Mouse (Mus musculus) limb, embryonic 13.5 days (tissue): Measurements from ENCODE around the gene Nfib. TPM values are rescaled to one million over a fixed set of nuclear protein-coding genes. Genes with fewer than 3 reads are reported as not detected.

ENCODE experiments used
- ATAC-seq: fragments of 200-750 bp; cut with Nextera tagmentation; 2 replicates; pipeline ENCODE4 v1.8.0; 2017; ENCODE audit warnings: low read depth, moderate number of reproducible peaks, moderate TSS enrichment; ENCODE audit not compliant: low FRiP score
- H3K27ac ChIP-seq: fragments of 300-500 bp; sonication (generic); 2 replicates; pipeline ENCODE4 v1.5.1; 2015; ENCODE audit warnings: inconsistent platforms, mild to moderate bottlenecking, moderate library complexity
- H3K27me3 ChIP-seq: fragments of 300-500 bp; sonication (generic); 2 replicates; pipeline ENCODE4 v1.6.1; 2015; ENCODE audit warnings: mild to moderate bottlenecking, inconsistent platforms
- H3K36me3 ChIP-seq: fragments of 300-500 bp; sonication (generic); 2 replicates; pipeline ENCODE4 v1.6.1; 2015; ENCODE audit warnings: inconsistent platforms, mild to moderate bottlenecking, moderate library complexity
- H3K4me1 ChIP-seq: fragments of 300-500 bp; sonication (generic); 2 replicates; pipeline ENCODE4 v1.6.1; 2015; ENCODE audit warnings: inconsistent platforms
- H3K4me2 ChIP-seq: fragments of 300-500 bp; sonication (generic); replicated peaks from 2 replicates; pipeline ENCODE4 v1.6.1; 2015; ENCODE audit warnings: inconsistent platforms, mild to moderate bottlenecking, moderate library complexity
- H3K4me3 ChIP-seq: fragments of 300-500 bp; sonication (generic); 2 replicates; pipeline ENCODE4 v1.5.1; 2015; ENCODE audit warnings: moderate library complexity, mild to moderate bottlenecking, inconsistent platforms
- H3K9ac ChIP-seq: fragments of 300-500 bp; sonication (generic); 2 replicates; pipeline ENCODE4 v1.6.1; 2015; ENCODE audit warnings: mild to moderate bottlenecking, inconsistent platforms
- H3K9me3 ChIP-seq: fragments of 300-500 bp; sonication (generic); 2 replicates; pipeline ENCODE4 v1.6.1; 2016; ENCODE audit warnings: inconsistent platforms
- WGBS: fragments of 180-500 bp; shearing (Covaris S2); methylation state at CpG from one replicate; pipeline ENCODE4 v1.1.7; 2015; 5-methylcytosine and 5-hydroxymethylcytosine counted together
- polyA plus RNA-seq: library from polyadenylated mRNA; unstranded; fragments of >200 nt; fragmentation: Nextera tagmentation; extraction: Ambion mirVana; gene quantifications from 2 replicates; pipeline ENCODE4 v1.2.1, GENCODE M21; 2015

Gene Nfib
- polyA plus RNA-seq, 1 experiment from 2014 or later: 121 TPM

DNA sequence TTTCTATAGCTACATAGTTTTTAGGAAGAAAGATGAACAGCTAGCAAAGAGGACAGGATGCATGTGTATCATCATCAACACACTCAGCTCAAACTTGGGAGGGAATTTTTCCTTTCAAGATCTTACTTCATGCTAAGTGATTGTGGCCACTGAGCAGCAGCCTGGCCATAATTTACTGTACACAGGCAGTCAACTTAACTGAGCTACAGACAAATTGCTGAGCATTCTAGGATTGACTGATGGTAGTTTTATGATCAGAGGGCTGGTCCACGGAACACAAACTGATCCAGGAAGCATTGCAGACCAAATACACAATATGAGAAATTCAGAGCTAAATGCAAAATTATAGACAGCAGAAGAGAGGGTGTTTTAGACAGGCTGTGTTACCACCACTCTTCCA lies 191.2 kb downstream of the Nfib start:
- H3K36me3 ChIP-seq: no peaks in the 10 kb centered on the region
- H3K27ac ChIP-seq: no peak overlapping the region
- H3K27me3 ChIP-seq: no peaks in the 10 kb centered on the region
- 39% methylated on average over 1 of the region's 1 CpGs for WGBS
- H3K4me1 ChIP-seq: peaks cover 33% of the 10 kb centered on the region
- no peak overlapping the region for H3K4me2 ChIP-seq
- H3K9me3 ChIP-seq: no peaks in the 10 kb centered on the region
- ATAC-seq: no peak
- no peak overlapping the region for H3K4me3 ChIP-seq
- no peak overlapping the region for H3K9ac ChIP-seq

DNA sequence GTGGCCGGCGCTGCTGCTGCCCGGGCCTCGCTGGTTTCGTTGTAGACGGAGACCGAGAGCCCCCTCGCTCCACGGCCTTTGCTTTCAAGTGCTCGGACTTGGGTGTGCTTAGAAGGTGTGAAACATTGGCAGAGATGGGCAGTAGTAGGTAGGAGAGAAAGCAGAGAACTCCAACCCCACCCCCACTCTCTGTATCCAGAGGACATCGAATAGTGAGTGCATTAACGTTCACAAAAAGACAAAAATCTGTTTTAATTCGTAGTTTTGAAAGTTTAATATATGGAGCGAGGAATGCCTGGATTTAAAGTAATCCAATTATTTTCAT lies 192.2 kb downstream of the Nfib start:
- Histone ChIP-seq H3K27ac (peak overlapping the region; percentile 94; the same call in 1 of the 2 replicates), H3K4me1 (peaks cover 43% of the 10 kb centered on the region), H3K27me3 (no peaks in the 10 kb centered on the region), H3K9me3 (no peaks in the 10 kb centered on the region), H3K4me3 (peak overlapping the region; percentile 49), H3K36me3 (no peaks in the 10 kb centered on the region), H3K9ac (peak overlapping the region; percentile 69), H3K4me2 (peak overlapping the region; percentile 82)
- 2% methylated on average over 14 of the region's 14 CpGs for WGBS
- no peak; the same call in 1 of the 2 replicates for ATAC-seq

DNA sequence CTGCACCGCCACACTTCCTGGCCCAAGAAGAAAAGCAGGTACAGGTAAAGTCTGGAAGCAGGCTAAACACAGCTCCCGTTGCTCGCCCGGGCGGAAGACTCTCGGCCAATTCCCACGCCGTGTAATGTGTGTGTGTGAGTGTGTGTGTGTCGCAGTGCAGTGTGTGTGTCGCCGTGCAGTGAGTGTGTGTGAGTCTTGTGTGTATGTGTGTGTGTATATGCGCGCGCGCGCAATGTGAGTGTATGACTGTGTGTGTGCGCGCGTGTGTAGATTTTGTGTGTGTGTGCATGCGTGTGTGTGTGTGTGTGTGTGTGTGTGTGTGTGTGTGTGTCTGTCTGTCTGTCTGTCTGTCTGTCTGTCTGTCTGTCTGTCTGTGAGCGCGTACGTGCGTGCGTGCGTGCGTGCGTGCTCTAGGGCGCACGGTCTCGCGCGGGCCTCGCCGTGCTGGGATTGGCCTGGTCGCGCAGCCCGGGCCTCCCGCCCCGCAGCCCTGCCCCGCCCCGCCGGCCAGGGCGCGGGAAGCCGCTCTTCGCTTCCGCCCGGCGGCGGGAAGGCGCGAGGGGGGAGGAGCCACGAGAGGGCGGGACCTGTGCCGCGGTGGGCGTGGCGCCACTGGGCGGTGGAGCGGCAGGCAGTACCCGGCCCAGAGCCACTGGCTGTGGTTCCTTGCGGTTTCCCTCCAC lies 192.7 kb downstream of the Nfib start:
- under 1% methylated on average over 46 of the region's 63 CpGs for WGBS

DNA sequence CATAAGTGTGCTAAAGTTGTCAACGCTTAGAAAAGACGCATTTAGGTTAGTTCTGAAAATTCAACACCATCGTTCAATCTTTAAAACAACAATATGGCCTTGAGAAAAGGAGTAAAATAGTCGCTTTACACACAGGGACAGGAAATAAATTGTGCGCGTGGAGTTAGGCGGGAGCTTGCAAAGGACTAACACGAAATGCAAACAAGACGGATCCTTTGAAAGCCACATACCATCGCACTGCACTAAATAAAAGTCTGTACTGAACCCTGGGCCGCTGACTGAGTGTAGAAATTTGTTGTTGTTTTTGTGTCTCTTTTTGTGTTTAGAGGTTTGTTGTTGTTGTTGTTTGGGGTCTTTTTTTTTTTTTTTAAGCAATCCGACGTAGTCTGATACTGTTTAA lies 193.2 kb downstream of the Nfib start:
- H3K4me3 ChIP-seq: peak overlapping the region; percentile 49
- no peaks in the 10 kb centered on the region for H3K36me3 ChIP-seq
- no peaks in the 10 kb centered on the region for H3K9me3 ChIP-seq
- WGBS: 1% methylated on average over 13 of the region's 13 CpGs
- H3K27ac ChIP-seq: peak overlapping the region; percentile 94
- peak overlapping the region; percentile 73 for H3K9ac ChIP-seq
- H3K27me3 ChIP-seq: no peaks in the 10 kb centered on the region
- no peak for ATAC-seq
- peaks cover 53% of the 10 kb centered on the region for H3K4me1 ChIP-seq
- H3K4me2 ChIP-seq: peak overlapping the region; percentile 82

More for the DNA sequence above, 192.7 kb downstream of the Nfib start:
- no peaks in the 10 kb centered on the region for H3K36me3 ChIP-seq
- peak overlapping the region; percentile 49 for H3K4me3 ChIP-seq
- H3K27ac ChIP-seq: peak overlapping the region; percentile 94
- H3K9me3 ChIP-seq: no peaks in the 10 kb centered on the region
- peak overlapping the region; percentile 73 for H3K9ac ChIP-seq
- H3K27me3 ChIP-seq: no peaks in the 10 kb centered on the region
- H3K4me2 ChIP-seq: peak overlapping the region; percentile 82
- peaks cover 48% of the 10 kb centered on the region for H3K4me1 ChIP-seq
- peak; percentile 98 for ATAC-seq

DNA sequence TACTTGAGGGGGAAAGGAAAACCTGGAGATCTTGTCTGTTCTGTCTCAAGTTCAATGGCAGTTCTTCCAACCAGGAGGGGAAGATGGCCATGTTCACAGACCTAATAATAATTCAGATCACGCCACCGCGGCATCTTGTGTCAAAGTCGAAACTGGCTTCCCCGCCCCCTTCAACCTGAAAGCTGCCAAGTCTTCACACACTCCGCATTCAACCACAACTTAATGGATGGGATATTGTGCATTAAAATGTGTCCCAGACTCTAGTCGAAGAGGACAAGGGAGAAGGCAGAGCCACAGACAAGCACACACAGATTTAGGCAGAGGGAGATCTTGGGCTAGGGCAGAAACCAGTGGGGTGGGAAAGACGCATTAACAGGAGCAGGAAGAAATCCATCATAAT lies 194.0 kb downstream of the Nfib start:
- Histone ChIP-seq H3K9me3 (no peaks in the 10 kb centered on the region), H3K27ac (peak overlapping the region; percentile 94), H3K27me3 (no peaks in the 10 kb centered on the region), H3K4me3 (peak overlapping the region; percentile 49), H3K36me3 (no peaks in the 10 kb centered on the region), H3K9ac (peak overlapping the region; percentile 73), H3K4me2 (peak overlapping the region; percentile 82), H3K4me1 (peaks cover 52% of the 10 kb centered on the region)
- no peak for ATAC-seq
- WGBS: under 1% methylated on average over 8 of the region's 8 CpGs

DNA sequence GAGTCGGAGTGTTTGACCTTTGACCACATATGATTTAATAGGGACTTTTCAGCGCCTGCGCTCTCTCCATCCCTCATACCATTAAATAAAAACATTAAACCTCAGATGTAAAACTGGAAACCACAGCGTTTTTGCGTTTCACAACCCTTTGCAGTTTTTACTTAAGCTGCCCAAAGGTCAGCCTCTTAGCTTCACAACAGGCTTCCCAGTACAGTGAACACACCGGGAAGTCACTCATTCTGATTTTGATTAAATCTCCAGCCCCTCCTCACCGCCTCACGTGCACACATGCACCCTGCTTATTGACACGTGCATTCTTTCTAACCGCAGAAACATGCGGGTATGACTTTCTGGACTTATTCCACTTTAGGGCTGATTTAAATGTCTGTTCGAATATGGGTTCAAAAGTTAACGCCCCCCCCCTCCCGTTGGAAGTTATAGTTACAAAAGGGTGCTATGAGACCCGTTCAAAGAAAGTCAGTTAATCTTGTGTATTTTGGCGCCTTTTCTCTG lies 194.5 kb downstream of the Nfib start:
- 2% methylated on average over 16 of the region's 16 CpGs for WGBS
- peaks cover 49% of the 10 kb centered on the region for H3K4me1 ChIP-seq
- H3K36me3 ChIP-seq: no peaks in the 10 kb centered on the region
- no peaks in the 10 kb centered on the region for H3K9me3 ChIP-seq
- H3K27me3 ChIP-seq: no peaks in the 10 kb centered on the region
- H3K4me3 ChIP-seq: peak overlapping the region; percentile 49
- H3K27ac ChIP-seq: peak overlapping the region; percentile 94
- peak overlapping the region; percentile 73 for H3K9ac ChIP-seq
- no peak for ATAC-seq
- peak overlapping the region; percentile 82 for H3K4me2 ChIP-seq

DNA sequence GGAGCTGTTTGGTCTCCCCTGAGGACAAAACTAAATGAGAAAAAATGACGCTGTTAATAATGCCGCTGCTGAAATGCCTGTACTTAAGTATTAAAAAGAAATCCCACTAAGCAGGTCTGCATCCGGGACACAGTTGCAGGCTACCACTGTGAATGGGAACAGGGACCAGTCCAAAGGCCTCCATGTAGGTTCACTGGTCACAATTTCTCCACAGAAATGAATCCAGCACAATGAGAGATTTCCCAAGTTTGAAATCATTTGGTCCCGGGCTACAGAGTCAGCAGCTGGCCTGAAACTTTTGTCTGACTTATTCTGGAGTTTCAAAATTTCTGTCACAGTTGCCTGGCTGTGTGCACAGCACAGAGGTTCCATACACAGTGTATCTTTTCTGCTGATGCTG lies 195.8 kb downstream of the Nfib start:
- no peak for ATAC-seq
- H3K4me2 ChIP-seq: peak overlapping the region; percentile 87
- no peaks in the 10 kb centered on the region for H3K27me3 ChIP-seq
- H3K27ac ChIP-seq: peak overlapping the region; percentile 77
- H3K9ac ChIP-seq: peak overlapping the region; percentile 100; the same call in 1 of the 2 replicates
- 12% methylated on average over 4 of the region's 4 CpGs for WGBS
- peaks cover 49% of the 10 kb centered on the region for H3K4me1 ChIP-seq
- peak overlapping the region; percentile 13; the same call in 1 of the 2 replicates for H3K4me3 ChIP-seq
- no peaks in the 10 kb centered on the region for H3K9me3 ChIP-seq
- no peaks in the 10 kb centered on the region for H3K36me3 ChIP-seq

DNA sequence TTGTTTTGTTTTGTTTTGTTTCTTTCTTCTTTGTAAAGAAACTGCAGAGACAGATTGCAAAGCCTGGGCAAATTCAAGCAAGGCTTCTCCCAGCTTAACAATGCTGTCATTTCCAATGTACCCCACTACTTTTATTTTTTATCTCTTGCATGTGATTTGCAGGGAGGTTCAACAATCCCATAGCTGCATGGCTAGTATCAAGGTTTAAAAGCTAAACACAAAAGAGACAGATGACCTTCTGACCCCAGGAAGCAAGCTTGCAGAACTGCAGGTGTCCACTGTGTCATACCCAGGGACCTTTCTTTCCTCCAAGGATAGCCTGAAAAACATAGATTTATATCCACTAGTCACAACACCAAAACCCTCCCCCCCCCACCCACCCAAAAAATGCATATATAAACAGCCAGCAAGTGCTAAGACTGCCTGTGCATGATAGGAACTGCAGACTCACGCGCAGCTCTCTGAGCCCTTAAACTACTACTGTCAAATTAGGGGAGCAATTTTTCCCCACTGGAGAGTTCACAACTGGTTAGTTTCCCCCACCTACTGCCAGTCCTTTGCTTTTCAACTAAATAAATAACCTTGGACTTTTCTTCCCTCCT lies 196.3 kb downstream of the Nfib start:
- H3K9ac ChIP-seq: peak overlapping the region; percentile 100; the same call in 1 of the 2 replicates
- H3K4me3 ChIP-seq: peak overlapping the region; percentile 13; the same call in 1 of the 2 replicates
- 17% methylated on average over 2 of the region's 2 CpGs for WGBS
- ATAC-seq: no peak
- H3K4me2 ChIP-seq: peak overlapping the region; percentile 87
- peak overlapping the region; percentile 77 for H3K27ac ChIP-seq
- H3K4me1 ChIP-seq: peaks cover 49% of the 10 kb centered on the region
- H3K36me3 ChIP-seq: no peaks in the 10 kb centered on the region
- H3K9me3 ChIP-seq: no peaks in the 10 kb centered on the region
- no peaks in the 10 kb centered on the region for H3K27me3 ChIP-seq

DNA sequence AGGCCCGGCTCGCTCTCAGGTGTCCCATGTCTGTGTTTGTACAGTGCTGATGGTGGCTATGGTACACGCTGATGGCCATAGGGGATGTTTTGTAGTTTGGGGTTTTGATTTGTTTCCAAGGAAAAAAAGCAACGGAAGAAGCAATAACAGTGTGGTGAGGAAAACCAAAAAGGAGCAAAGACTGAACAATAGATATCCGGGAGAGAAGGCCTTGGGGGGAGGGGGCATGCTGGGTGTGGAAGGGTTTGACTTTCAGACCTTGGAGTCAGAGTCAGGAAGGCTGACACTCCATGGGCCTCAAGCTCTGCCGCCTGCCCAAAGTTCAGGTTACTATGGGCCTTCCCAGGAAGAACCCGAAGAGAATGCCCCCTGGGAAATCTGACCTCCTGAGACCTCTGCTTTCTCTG lies 197.3 kb downstream of the Nfib start:
- 11% methylated on average over 7 of the region's 7 CpGs for WGBS
- H3K9me3 ChIP-seq: no peaks in the 10 kb centered on the region

DNA sequence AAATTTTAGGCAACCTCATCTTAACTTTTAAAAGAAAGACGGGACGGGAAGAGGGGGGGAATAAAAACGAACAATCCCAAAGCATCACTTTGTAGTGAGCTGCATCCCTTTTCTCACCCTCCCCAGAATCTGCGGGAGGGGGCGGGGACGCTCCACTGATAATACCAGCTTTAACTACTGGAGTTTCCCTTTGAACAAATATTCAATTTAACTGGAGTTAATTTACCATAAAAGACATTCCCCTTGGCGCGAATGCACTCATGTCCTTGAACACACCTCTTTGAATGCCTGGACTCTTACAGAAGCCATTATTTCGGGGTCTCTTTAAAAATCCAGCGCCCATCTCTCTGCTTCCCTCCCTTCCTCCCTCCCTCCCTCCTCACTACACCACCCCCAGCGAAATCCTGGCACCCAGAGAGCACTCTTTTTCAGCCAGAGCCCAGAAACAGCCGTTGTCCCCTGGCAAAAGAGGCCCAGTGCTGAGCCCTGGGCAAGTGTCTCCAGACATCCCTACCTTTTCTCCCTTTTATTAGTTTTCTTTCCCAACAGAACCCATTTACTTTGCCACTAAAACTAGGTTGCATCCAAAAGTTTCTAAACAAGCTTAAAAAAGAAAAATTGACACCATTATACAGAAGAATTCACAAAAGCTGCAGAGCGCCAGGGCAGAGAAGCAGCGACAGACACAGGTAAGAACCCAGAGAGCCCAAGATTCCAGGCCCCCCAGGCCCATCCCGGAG lies 197.8 kb downstream of the Nfib start:
- Histone ChIP-seq H3K27me3 (no peaks in the 10 kb centered on the region), H3K4me2 (peak overlapping the region; percentile 87), H3K4me1 (peaks cover 49% of the 10 kb centered on the region), H3K9ac (peak overlapping the region; percentile 100), H3K36me3 (no peaks in the 10 kb centered on the region), H3K27ac (peak overlapping the region; percentile 100), H3K4me3 (peak overlapping the region; percentile 100), H3K9me3 (no peaks in the 10 kb centered on the region)
- 5% methylated on average over 15 of the region's 15 CpGs for WGBS
- no peak for ATAC-seq

More for the DNA sequence above, 197.3 kb downstream of the Nfib start:
- H3K4me1 ChIP-seq: peaks cover 49% of the 10 kb centered on the region
- peak overlapping the region; percentile 100 for H3K4me3 ChIP-seq
- peak overlapping the region; percentile 87 for H3K4me2 ChIP-seq
- ATAC-seq: no peak
- peak overlapping the region; percentile 100 for H3K27ac ChIP-seq
- peak overlapping the region; percentile 100 for H3K9ac ChIP-seq
- no peaks in the 10 kb centered on the region for H3K36me3 ChIP-seq
- no peaks in the 10 kb centered on the region for H3K27me3 ChIP-seq

DNA sequence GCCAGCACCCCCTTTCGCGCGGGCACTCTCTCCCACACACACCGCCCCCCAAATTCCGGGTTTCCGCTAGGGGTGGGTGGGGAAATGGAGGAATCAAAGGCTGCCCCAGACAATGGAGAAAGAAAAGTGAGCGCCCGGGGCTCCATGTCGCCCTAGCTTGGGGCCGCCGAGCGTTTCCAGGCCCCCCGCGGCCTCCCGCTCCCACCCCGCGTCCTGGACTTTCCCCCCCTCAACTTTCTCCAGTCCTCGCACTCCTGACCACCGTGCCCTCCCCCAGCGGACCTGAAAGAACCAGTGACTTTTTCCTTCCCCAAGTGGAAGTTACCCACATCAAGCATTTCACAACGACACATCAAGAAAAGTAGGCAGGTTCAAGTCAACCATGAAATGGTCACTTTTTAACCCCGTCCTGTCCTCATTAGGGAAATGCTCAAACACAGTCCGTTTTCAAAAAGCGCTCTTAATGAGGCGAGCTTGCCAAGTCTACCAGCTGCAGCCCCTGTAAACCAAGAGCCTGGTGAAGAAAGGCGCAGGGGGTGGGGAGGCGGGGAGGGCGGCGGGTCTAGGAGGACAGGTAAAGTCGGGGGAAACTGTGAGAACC lies 198.7 kb downstream of the Nfib start:
- peak overlapping the region; percentile 100 for H3K4me3 ChIP-seq
- WGBS: 1% methylated on average over 30 of the region's 30 CpGs

More for the DNA sequence above, 198.7 kb downstream of the Nfib start:
- H3K27ac ChIP-seq: peak overlapping the region; percentile 100
- H3K4me2 ChIP-seq: peak overlapping the region; percentile 87
- H3K36me3 ChIP-seq: no peaks in the 10 kb centered on the region
- H3K4me1 ChIP-seq: peaks cover 43% of the 10 kb centered on the region
- peak; percentile 75 for ATAC-seq
- H3K27me3 ChIP-seq: no peaks in the 10 kb centered on the region
- H3K9me3 ChIP-seq: no peaks in the 10 kb centered on the region
- peak overlapping the region; percentile 100 for H3K9ac ChIP-seq
